Mouse (Mus musculus) cortical plate, adult 2 months (tissue): Measurements from ENCODE around the gene Apbb2. TPM values are rescaled to one million over a fixed set of nuclear protein-coding genes. Genes with fewer than 3 reads are reported as not detected.

Experiments
- H3K27ac ChIP-seq: fragments of 200-500 bp; 2 replicates; pipeline ENCODE4 v1.5.1; 2012; ENCODE audit warnings: low read length, control low read depth, inconsistent platforms; ENCODE audit not compliant: insufficient read depth
- H3K4me1 ChIP-seq: fragments of 200-500 bp; 2 replicates; pipeline ENCODE4 v1.6.1; 2011; ENCODE audit warnings: low read length; ENCODE audit not compliant: control insufficient read depth, insufficient read depth
- H3K4me3 ChIP-seq: fragments of 200-500 bp; 2 replicates; pipeline ENCODE4 v1.5.1; 2011; ENCODE audit warnings: mild to moderate bottlenecking, low read length, control low read depth; ENCODE audit not compliant: insufficient read depth
- CTCF ChIP-seq: fragments of 200-500 bp; IDR thresholded peaks from 2 replicates; pipeline ENCODE4 v1.5.1; 2011; ENCODE audit warnings: mild to moderate bottlenecking, control low read depth, low read length; ENCODE audit not compliant: insufficient read depth; ENCODE audit errors: extremely low read depth
- POLR2A ChIP-seq: fragments of 200-500 bp; IDR thresholded peaks from 2 replicates; pipeline ENCODE4 v1.6.1; 2011; ENCODE audit warnings: mild to moderate bottlenecking, low read length, control low read depth; ENCODE audit not compliant: insufficient read depth; ENCODE audit errors: extremely low read depth
- polyA plus RNA-seq: library from polyadenylated mRNA; depleted of rRNA; stranded (reverse); fragments of >200 nt; gene quantifications from 2 replicates; pipeline ENCODE4 v1.2.3, GENCODE M21; 2012

The Apbb2 gene
- polyA plus RNA-seq, 1 experiment = 28.8 TPM

DNA sequence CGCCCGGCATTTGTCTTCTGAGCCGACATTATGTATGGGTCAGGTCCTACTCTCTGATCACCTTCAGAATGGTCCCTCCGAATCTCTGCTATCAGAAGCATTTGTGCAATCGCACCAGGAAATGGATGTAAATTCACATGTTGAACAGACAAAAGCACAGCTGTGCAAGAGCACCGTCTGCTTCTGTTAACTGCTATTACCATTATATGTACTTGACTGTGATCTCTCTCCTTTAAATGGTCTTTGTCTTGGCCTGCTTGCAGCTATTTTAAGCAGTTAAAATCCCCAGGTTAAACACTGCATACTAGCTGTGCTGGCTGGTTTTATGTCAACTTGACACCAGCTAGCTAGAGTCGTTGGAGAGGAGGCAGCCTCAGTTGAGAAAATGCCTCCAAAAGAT lies 132.6 kb downstream of the Apbb2 start:
- no peak for TF ChIP-seq CTCF
- no peak for TF ChIP-seq POLR2A
- H3K27ac ChIP-seq = no peak overlapping the region

DNA sequence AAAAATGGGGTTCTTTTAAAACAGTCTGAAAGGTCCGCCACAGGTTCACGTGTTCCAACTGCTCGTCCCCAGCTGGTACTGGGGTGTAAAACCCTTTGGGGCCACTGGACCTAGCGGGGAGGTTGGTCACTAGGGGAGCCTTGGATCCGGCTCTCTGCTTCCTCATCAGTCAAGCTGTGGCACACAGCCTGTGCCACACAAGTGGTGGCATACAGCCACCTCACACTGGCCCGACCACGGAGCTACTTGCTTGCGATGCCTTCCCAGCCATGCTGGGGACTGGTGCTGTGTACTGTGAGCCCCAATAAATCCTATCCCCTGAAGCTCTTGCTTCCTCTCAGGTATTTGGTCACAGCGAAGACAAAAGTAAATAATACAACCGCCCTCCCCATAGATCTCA lies 142.3 kb downstream of the Apbb2 start:
- no peak overlapping the region for H3K4me3 ChIP-seq
- TF ChIP-seq CTCF = no peak
- no peak for TF ChIP-seq POLR2A
- H3K4me1 ChIP-seq = no peaks in the 10 kb centered on the region
- no peak overlapping the region for H3K27ac ChIP-seq

More for the DNA sequence above, 132.6 kb downstream of the Apbb2 start:
- no peak overlapping the region for H3K4me3 ChIP-seq
- peaks cover 2% of the 10 kb centered on the region; the same call in 1 of the 2 replicates for H3K4me1 ChIP-seq

DNA sequence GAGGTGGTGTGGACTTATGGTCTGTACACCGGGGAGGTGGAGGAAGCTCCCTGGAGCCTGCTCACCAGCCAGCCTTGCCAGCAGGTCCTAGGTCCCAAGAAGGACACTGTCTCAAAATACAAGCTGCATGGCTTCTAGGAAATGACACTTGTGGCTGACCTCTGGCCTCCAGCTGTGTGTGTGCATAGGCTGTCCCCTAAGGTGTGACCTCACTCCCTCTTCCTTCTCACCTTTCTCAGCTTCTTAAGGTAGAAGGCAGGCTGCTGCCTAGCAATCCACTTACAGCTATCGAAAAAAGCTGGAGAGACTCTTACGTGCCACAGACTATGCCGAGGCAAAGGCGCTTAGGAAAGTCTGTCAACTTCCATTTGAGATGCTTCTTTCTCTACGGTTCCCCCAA lies 142.8 kb downstream of the Apbb2 start:
- no peak overlapping the region for H3K27ac ChIP-seq
- no peaks in the 10 kb centered on the region for H3K4me1 ChIP-seq

DNA sequence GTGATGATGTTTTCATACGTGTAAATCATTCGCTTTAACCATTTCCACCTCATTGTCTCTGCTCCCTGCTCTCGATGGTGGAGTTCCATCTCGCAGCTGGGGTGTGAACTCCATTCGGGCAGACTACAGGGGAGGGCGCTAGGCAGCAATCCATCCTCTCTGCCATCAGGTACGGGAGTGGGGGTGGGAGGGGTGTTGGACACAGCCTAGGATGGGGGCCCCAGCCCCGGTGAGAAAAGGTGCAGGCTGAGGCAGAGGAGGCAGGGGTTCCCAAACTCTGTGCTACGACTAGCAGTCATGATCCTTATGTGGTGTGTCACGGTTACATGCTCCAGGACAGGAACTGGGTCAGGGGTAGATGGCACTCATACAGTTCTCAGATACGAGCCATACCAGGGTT lies 144.4 kb downstream of the Apbb2 start:
- no peak overlapping the region for H3K27ac ChIP-seq

More for the DNA sequence above, 142.8 kb downstream of the Apbb2 start:
- TF ChIP-seq POLR2A = no peak
- no peak for TF ChIP-seq CTCF
- H3K4me3 ChIP-seq = no peak overlapping the region

DNA sequence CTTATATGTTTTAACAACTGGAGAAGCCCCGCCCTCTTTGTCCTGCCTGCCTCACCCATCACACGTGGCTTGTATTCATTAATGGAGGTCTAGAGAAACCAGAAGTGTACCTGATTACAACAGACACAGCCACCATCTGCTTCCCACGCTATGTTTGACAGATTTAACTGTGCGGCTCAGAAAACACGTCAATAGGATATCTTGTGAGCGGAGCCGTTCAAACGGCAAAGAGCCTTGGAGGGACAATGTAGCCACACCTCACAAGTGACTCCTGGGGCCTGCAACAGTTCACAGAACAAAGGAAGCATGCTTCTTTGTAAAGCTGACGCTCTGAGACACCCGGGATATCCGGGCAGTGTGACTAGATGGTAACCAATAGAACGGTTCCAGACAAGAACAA lies 145.0 kb downstream of the Apbb2 start:
- no peak overlapping the region for H3K27ac ChIP-seq
- no peak overlapping the region for H3K4me3 ChIP-seq
- TF ChIP-seq POLR2A (no peak), CTCF (no peak)
- H3K4me1 ChIP-seq = no peaks in the 10 kb centered on the region; the same call in 1 of the 2 replicates

More for the DNA sequence above, 144.4 kb downstream of the Apbb2 start:
- Histone ChIP-seq H3K4me3 (no peak overlapping the region), H3K4me1 (no peaks in the 10 kb centered on the region; the same call in 1 of the 2 replicates)
- TF ChIP-seq POLR2A (no peak), CTCF (no peak)

DNA sequence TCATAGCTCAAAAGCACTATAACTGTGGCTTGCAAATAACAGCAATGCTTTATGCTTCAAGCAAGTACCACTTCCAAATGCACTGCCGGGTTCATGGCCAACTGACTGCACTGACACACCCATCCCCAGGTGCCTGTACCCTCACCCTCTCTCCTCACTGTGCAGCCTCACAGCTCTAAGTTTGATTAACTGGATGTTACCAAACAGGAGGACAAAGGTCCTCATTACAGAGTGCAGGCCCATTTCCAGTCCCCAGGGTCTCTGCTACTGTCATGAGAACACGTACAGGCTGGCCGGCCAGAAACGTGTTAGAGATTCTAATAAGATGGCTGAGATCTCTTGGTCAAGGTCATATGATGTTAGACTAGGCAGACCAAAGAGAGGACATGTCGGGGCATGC lies 147.7 kb downstream of the Apbb2 start:
- Histone ChIP-seq H3K27ac (no peak overlapping the region), H3K4me3 (no peak overlapping the region), H3K4me1 (no peaks in the 10 kb centered on the region; the same call in 1 of the 2 replicates)
- TF ChIP-seq POLR2A (no peak), CTCF (no peak)

DNA sequence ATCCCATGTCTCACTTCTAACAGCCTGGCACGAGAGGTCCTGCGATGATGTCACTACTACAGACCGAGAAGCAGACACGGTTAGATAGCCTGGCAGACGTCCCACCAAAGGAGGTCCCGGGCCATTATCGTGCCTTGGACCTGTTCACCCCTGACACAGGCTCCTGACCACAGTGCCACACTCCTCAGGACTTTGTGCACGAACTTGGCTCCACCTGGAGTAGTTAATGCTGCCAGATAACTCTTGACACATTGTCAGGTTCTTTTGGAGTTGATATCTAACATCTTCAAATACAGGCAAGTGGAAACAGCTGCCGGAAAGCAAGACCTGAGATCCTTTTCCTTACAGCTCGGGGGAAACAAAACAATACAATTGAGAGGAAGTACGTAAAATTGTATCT lies 148.9 kb downstream of the Apbb2 start:
- H3K4me1 ChIP-seq = no peaks in the 10 kb centered on the region; the same call in 1 of the 2 replicates
- peak overlapping the region; percentile 70 for H3K27ac ChIP-seq
- H3K4me3 ChIP-seq = no peak overlapping the region
- TF ChIP-seq POLR2A = no peak
- TF ChIP-seq CTCF = no peak

DNA sequence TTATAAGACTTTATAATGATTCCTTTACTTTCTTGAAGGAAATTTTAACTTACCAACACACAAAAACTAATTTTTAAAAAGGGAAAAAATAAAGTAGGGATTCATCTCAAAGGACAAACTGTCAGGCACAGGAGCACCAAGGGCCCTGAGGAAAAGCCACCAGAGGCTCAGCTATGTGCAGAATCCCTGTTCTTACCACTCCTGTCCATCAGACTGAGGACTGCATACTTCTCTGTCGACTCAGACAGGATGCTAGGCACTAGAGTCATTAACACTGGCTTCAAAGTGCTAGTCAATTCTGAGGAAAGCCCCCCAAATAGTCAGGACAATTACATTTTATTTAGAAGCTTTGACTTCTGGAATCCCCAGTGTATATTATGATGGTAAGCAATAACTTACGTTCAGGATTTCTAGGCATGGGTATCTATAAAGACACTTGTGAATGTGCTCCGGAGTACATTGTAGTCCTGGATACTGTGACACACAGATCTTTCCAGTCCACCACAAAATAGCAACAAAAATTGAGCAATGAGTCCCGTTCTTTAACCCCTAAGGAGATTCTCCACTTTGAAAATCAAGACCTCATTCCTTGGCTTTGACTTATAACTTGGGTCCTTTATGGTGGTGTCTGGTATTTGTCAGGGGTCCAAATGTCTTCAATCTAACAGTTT lies 150.1 kb downstream of the Apbb2 start:
- Histone ChIP-seq H3K27ac (no peak overlapping the region), H3K4me1 (no peaks in the 10 kb centered on the region; the same call in 1 of the 2 replicates), H3K4me3 (no peak overlapping the region)
- TF ChIP-seq CTCF (no peak), POLR2A (no peak)

DNA sequence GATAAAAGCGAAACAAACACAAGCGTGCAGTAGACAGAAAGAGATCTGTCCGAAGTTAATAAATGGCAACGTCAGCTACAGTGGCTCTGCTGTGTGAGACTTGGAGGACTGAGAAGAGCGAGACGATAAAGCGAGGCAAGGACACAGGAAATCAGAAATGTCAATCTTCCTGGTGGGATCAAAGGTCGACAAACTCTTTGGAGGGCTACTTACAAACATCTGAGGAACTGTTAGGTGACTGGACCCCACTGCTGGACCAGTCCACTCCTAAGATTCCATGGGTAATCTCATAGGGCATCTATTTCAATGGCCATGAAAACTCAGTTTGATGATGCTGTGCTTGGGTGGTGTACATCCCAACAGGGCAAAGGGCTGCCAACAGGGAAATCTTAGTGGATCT lies 155.9 kb downstream of the Apbb2 start:
- TF ChIP-seq CTCF (no peak), POLR2A (no peak)
- Histone ChIP-seq H3K4me3 (no peak overlapping the region), H3K4me1 (no peaks in the 10 kb centered on the region), H3K27ac (no peak overlapping the region)

DNA sequence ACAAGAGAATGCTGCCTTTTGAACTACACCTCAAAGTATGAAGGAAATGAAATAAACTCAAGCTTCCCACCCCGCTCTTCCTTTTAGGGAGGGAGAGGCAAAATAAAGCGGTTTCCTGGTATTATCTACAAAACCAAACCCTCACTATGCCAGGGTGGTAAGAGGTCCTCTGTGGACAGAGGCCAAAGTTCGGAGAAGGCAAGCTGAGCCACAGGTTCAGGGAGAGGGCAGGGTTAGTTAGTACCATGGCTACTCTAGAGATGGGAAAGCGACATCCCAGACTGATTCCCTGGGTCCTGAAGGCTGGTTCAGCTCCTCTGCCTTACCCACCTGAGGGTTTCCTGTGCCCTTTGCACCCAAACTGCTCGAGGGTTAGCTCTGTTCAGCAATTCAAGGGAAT lies 159.7 kb downstream of the Apbb2 start:
- peaks cover 2% of the 10 kb centered on the region; the same call in 1 of the 2 replicates for H3K4me1 ChIP-seq
- H3K27ac ChIP-seq = no peak overlapping the region
- no peak overlapping the region for H3K4me3 ChIP-seq
- TF ChIP-seq CTCF = no peak
- TF ChIP-seq POLR2A = no peak

DNA sequence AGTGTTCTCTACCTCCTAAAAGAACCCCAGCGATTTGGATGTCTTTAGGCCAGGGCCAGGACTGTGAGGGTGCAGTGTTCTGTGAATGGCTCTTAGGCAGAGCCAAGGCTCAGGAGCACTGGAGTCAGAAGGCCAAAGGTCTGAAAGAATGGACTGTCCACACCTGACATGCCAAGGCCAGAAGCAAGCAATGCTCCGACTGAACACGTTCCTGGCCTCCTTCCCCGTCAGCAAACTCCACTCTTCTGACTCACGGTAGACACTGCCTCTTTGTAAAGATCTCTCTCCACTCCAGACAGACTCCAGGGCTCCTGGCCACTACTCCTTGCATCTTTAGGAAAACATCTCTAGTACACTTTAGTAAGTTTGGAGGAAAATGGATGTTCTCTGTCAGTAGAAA lies 163.3 kb downstream of the Apbb2 start:
- H3K27ac ChIP-seq = no peak overlapping the region
- TF ChIP-seq POLR2A (no peak), CTCF (no peak)
- peaks cover 4% of the 10 kb centered on the region for H3K4me1 ChIP-seq
- no peak overlapping the region for H3K4me3 ChIP-seq
